Mouse (Mus musculus): ENCODE data around the gene Synj1.

DNA sequence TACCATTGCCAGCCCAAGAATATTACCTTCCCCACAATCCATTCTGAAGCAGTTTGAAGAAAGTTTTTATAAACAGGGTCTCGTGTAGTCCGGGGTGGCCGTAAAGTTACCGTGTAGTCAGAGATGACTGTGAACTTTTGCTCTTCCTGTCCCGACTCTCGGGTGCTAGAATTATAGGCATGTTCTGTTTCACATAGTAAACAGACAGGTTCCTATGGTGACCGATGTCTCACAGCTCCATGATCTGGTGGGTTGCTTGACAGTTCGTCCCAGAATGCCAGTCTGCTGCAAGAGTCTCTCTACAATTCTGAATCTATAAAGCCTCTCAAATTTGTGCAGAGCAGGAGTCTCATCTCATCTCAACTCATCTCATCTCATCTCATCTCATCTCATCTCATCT lies 119.0 kb downstream of the Synj1 start:
- no peak for TF ChIP-seq CTCF (IDR thresholded peaks at IDR 0.05; ENCODE audit: extremely low read depth, insufficient read depth, insufficient read length, insufficient replicate concordance)
- no peak for TF ChIP-seq POLR2A (IDR thresholded peaks at IDR 0.05; ENCODE audit: low read depth, low read length)
